Mouse (Mus musculus): ENCODE results near the gene Trex1.

The Trex1 gene

DNA sequence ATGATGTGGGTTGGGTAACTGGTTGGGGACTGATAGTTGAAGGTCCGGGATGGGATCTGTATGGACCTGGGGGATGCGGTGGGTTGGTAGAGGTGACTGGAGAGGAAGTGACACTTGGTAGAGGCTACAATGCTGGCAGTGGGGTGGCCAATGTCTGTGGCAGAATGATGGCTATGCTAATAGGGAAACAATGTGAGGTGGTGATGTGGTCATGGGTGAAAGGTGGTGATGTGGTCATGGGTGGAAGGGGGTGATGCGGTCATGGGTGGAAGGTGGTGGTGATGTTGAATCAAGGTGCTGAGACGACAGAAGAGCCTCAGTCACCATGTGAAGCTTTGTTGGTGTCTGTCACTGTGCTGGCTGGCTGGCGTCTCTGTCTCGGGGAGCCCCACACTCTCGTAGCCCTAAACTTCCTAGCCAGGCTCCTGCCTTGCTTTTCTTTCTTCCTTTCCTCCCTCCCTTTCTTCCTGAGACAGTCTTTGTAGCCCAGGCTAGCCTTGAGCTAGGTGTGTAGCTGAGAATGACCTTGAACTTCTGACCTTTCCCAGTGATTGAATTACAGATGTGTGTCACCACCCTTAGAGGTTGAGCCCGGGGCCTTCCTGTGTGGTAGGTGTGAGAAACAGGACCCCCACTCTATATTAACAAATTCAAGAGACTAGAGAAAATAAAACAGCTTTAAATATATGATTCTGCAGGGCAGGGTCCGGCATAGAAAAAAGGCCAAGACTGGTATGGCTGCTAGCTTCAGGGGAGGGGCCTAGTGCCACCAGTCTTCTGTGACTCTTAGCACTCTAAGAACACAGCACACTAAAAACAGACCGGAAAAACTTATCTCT lies 7.7 kb downstream of the Trex1 start:
- DNase-seq (ENCODE audit: low spot score) = no peak

- DNase-seq (ENCODE audit: low spot score) = no peak
Observed at GRCm38 (mm10) chr9:109051011-109051501, 8.5 kb downstream of the Trex1 start.

DNA sequence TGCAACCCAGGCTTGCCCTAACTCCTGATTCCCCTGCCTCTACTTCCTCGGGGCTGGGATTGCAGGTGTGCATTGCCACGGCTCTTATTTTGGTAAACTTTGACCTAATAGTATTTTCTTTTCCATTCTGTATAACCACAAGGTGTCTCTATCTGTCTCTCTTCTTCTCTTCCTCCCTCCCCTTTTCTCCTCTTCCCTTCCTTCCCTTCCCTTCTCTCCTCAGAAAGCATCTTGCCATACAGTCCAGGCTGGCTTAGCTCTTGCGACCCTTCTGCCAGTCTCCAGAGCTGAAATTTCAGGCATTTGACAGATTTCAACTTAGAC lies 8.9 kb downstream of the Trex1 start:
- no peak for DNase-seq (ENCODE audit: low spot score)

DNA sequence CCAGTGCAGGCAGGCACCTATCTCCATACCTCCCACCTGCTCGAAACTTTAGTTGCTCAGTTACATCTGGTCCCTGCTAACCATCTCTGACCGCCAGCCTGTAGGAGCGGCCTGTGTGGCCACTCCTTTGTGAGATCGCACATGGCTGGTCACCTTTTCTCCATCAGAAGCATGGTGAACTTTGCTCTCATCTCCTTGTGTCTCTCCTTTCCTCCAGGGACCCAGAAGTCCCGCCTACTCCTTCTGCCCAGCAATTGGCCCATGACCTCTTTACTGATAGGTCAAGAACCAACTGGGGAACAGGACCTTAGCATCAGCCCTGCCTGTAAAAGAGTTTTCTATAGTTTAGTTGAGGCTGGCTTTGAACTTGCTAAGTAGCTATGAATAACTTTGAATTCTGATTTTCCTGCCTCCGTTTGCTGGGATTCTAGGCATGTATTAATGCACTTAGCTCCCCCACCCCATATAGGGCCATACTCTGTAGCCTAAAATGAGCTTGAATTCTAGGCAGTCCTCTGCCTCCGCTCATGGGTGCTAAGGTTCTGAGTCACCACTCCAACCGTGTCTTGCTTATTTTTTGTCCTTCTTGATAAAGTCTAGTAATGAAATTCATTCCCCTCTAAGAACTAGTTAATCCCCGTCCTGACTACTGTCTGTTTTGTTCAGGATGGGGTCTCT lies 9.4 kb downstream of the Trex1 start:
- DNase-seq (ENCODE audit: low spot score) = no peak

DNA sequence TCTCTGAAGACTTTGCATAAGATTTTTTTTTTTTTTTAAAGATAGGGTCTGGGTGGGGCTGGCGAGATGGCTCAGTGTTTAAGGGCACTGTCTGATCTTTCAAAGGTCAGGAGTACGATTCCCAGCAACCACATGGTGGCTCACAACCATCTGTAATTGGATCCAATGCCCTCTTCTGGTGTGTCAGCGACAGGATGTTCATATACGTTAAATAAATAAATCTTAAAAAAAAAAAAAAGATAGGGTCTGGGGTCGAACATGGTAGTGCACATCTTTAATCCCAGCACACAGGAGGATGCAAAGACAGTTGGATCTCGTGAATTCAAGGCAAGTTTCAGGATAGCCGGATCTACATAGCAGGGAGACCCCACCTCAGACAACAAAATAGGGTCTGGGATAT lies 10.2 kb downstream of the Trex1 start:
- no peak for DNase-seq (ENCODE audit: low spot score)

- no peak for DNase-seq (ENCODE audit: low spot score)
Observed at GRCm38 (mm10) chr9:109046306-109046705, 13.2 kb downstream of the Trex1 start.

DNA sequence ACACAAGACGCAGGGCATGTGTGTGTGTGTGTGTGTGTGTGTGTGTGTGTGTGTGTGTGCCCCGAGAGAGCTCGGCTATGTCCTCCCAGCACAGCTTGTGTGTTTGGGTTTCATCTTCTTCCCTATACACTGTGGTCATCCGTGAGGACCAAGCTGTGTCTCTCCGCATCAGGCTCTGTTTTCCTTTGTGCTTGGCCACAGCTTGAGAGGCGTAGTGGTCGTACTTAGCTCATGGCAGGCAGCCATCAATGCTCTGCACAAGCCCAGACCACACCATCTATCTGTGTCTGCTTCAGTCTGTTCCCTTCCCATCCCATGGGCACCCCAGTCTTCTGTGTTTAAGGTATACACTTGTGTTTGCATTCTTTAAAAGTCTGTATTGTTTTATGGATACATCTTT lies 18.2 kb downstream of the Trex1 start:
- no peak for DNase-seq (ENCODE audit: low spot score)

GRCm38 (mm10) chr9:109040906-109041305 lies 18.6 kb downstream of the Trex1 start:
- DNase-seq (ENCODE audit: low spot score) = no peak

DNA sequence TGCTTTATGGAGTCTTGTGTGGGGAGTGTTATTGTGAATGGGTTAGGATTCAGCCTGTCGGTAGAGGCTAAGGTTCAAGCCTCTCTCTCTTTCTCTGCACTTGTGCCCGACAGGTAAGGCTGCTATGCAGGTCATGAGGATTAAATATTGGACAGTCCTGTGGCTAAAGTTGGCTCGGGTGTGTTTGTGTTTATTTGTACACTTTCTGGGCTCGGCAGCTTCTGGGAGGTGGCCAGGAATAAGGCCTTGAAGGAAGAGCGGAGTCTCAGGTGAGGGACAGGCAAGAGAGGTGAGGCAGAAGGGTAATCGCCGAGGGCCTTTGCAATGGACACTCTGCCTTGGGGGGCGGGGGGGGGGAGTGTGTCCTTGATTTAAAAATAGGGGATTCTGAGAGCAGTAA lies 19.3 kb downstream of the Trex1 start:
- no peak for DNase-seq (ENCODE audit: low spot score)

GRCm38 (mm10) chr9:109039681-109040080 lies 19.9 kb downstream of the Trex1 start:
- DNase-seq (ENCODE audit: low spot score) = no peak

DNA sequence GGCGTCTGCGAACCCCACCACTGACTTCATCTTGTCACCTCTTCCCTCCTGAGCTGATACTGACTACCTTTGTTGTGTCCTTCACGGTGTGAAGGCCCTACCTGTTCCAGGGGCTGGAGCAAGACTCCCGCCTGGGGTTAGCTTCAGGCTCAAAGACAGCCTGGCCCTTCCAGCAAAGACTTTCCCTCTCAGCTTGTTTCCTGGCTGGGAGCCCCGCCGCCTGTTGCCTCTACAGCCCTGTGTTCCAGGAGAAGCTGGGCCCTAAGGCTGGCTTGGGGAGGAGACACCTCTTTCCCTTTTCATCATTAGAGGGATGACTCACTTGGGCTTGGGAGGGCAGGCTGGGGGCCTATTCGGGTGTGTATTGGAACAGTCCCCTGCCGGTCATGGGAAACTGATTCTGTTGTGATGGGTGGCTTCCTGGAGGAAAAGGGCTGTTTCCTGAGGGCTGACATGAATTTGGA lies 20.6 kb downstream of the Trex1 start:
- DNase-seq (ENCODE audit: low spot score) = no peak

DNA sequence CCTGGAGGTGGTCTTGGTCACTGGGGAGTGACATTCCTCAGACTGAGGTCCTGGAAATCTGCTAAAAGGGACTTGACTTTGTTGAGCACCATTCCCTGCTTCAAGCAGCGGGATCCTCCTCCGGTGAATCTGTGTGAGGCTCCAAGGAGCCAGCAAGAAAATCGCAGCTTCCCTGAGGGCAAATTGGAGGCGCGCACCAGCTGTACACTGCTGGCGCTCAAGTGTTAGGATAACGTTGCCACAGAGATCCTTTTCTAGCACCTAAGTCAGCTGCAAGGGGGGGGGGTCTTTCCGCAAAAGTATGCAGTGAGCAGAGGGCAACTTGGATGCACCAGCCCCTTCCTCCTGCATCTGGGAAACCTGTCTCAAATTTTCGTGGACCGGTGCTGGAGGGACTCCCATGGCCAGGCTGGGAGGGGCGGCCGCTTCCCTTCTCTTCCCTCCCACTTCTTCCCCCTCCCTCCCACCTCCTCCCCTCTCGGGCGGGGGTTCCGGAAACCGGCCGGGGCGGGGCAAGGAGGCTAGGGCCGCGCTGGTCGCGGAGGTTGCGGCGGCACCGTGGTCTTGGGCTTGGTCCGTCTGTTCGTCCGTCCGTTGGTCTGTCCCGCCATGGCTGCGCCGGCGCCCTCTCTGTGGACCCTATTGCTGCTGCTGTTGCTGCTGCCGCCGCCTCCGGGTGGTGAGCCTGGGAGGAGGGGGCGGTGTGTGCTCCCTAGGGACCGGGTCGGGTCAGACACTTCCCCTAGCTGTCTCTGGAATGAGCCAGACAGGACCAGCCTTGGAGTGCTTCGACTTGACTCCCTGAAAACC lies 21.2 kb downstream of the Trex1 start, which contains the start of gene Shisa5:
TSS of gene Shisa5 (plus strand) at position 480 of the 810 bp plus-strand sequence.
- DNase-seq (ENCODE audit: low spot score) = no peak

DNA sequence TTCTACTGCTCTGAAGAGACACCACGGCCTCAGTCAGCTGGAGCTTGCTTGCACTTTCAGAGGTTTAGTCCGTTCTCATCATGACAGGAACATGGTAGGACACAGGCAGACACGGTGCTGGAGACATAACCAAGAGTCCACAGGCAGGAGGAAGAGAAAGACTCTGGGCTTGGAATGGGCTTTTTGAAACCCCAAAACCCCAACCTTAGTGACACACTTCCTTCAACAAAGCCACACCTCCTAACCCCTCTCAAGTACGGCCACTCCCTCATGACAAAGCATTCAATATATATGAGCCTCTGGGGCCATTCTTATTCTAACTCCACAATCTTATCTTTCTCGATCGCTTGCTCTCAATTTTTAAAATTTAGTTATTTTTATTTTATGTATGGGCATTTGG lies 27.1 kb downstream of the Trex1 start:
- no peak for DNase-seq (ENCODE audit: low spot score)

- no peak for DNase-seq (ENCODE audit: low spot score)
Observed at GRCm38 (mm10) chr9:109031686-109032085, 27.8 kb downstream of the Trex1 start.

DNA sequence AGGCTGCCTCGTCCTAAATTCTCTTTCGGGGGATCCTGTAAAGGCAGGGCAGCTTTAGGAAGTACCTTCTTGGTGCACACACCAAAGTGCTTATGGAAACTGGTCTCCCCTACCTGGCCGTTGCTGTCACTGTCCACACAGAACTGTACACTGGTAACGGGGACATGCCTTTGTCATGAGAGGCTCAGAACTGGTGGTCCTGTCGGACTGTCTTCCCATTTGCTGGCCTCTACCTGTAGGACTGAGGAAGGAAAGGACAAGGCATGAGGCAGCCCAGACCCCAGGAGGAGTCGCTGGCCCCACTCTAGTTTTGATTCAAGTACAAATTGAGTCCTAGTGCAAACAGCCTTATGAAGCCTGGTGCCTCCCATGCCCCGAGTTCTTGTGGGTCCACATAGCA lies 28.5 kb downstream of the Trex1 start:
- DNase-seq (ENCODE audit: low spot score) = no peak

GRCm38 (mm10) chr9:109030312-109030711 lies 29.2 kb downstream of the Trex1 start:
- DNase-seq (ENCODE audit: low spot score) = no peak

DNA sequence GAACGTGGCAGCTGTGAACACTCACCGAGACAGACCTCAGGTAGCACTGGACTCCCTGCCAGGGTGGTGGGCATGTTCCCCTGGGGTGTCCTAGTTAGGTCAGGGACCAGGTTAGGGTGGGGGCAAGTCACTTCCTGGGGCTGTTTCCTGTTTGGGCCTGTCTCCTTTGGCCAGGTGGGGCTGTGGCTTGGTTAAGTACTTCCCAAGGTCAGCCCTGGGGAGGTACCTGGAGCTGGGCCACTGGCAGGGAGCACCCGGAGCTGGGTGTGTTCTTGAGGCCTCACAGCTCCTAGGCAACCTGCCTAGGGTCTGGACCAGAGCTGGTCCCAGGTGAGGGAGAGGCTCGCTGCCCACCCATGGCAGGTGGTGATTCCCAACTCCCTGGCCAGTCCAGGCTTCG lies 30.6 kb downstream of the Trex1 start:
- no peak for DNase-seq (ENCODE audit: low spot score)

DNA sequence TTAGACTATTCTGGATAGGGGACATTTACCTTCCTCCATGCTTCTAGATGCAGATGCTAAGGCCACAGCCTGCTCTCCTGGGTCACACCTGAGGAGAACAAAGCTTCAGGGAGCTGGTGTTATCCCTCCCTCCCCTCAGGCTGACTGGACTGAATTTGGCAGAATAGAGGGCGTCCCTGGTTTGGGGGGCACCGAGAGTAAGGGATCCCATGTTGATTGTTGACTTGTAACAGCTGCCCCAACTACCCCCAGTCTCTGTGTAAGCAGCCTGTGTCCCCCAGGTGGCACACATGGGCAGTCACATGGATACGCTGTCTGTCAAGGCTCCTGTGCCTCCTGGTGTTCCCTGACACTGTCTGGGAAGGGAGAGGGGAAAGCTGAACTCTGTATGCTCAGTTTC lies 31.1 kb downstream of the Trex1 start:
- no peak for DNase-seq (ENCODE audit: low spot score)

DNA sequence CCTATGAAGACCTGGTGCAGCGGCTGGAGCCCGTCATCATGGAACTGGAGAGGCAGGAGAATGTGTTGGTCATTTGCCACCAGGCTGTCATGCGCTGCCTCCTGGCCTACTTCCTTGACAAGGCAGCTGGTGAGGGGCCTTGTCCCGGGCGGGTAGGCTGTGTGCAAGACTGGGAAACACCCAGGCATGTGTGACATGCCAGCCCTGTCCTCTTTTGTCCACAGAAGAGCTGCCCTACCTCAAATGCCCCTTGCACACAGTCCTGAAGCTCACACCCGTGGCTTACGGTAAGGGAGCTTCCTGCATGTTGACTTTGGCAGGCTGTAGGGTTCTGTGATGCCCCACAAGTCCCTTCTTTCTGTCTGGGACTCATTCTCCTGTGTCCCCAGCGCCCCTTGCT lies 32.0 kb downstream of the Trex1 start:
- no peak for DNase-seq (ENCODE audit: low spot score)

DNA sequence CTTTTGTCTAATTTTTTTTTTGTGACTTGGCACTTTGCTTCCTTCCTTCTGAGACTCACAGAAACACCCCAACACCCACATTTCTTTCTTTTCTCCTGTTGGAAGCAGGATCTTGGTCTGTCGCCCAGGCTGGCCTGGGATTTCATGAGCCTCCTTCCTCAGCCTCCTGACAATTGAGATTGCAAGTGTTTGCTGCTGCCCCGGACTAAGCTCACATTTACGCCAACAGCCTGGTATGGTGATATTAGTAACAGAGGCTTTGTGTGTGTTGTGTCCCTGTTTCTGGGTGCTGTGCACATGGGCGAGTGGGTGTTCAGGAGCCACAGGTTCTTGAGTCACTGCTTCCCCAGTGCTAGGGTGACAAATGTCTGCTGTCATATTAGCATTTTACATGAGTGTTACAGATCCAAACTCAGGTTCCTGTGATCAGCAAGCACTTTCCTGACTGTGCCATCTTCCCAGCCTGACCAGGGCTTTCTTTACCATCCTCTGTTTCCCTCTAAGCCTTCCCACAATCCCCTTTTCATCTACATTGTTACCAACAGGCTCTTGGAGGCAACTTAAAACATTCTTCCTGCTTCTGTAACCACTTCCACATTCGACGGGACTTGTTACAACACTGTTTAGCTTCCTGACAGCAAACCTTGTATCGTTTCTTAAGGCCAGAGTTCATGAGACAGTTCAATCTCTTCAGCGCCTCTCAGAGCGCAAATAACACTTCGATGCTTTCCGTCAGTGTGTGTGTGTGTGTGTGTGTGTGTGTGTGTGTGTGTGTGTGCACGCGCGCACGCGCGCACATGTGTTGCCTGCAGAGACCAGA lies 36.5 kb downstream of the Trex1 start:
- no peak for DNase-seq (ENCODE audit: low spot score)

DNA sequence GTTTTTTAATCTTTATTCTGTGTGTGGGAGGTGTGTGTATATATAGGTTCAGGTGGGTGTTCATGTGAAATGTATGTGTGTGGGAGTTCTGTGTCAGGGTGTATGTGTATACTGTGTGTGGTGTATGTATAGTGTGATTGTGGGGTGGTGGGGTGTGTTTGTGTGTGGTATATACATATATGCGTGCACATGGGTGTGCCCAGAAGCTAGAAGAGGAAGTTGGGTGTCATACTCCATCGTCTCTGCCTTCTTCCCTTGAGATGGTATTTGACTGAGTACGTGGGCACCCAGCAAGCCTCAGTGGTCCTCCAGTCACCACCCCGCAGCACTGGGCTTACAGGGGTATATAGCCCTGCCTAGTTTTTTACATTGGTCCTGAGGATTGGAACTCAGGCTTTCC lies 38.1 kb downstream of the Trex1 start:
- no peak for DNase-seq (ENCODE audit: low spot score)
